Mouse (Mus musculus) thymus, postnatal 10 days (tissue): ENCODE data around the gene Gm20388.

Experiments
- DNase-seq, 2 experiments: peaks; one replicate each; pipeline ENCODE4 v3.0.0; 2021; ENCODE audit warnings: low spot score in 2 of 2

Gm20388 gene

DNA sequence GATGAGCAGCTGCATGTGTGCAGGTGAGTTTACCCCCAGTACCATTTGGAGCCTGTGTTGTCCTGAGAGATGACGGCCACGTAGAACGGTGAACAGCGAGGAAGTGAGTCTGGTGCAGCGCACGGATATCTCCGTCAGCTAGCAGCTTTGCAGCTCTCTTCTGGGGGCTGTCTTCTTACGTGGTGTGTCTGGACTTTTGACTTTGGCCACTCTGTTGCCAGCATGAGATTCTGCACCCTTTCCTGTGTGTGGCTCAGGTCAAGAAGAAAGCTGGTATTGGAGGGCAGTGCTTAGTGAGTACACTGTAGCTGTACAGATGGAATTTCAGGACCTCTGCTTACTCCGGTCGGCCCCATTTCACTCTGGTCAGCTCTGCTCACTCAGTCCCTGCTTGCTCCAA is 47.4 kb downstream of the Gm20388 start:
- DNase-seq = no peak

DNA sequence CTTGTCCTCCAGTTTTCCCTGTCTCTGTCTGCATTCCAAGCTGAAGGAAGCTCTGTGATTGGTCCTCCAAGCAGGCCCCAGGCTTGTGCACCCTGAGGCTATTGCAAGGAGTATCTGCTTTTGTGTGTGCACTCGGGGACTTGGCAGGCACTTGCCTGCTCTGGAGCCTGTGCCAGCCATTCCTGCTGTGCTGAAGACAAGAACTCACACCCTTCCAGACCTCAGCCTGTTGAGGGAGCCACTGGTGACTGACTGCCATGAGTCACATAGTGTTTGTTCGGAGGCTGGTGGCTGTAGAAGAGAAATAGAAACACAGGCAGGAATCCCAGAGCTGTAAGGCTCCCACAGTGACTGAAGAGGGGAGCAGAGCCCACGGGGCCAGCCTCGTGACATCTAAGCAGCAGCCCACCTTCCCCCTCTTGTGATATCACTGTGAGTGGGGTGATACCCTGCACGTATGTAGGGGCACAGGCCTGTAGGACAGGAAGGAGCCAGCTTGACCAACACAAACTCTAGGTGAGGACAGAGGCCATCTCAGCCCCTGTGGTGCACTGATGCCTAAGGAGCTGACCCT is 50.0 kb downstream of the Gm20388 start:
- DNase-seq = no peak

DNA sequence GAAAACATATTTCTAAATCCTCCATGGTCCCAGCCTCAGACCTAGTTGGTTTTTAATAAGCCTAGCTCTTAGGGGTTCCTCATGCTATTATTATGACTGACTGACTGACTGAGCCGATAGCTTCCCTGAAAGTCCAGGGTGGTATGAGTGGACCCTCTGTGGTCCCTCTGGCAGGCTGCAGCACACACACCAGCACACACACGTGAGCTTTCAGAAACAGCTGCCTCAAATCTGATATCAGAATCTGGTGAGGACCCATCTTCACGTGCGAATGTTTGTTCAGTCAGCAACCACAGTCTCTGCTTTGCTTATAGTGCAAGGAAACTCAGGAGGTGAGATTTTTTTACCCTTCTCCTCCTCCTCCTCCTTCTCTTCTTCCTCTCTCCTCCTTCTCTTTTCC is 54.2 kb downstream of the Gm20388 start:
- no peak for DNase-seq

GRCm38 (mm10) chr8:119967435-119967834 is 56.8 kb downstream of the Gm20388 start:
- no peak for DNase-seq

DNA sequence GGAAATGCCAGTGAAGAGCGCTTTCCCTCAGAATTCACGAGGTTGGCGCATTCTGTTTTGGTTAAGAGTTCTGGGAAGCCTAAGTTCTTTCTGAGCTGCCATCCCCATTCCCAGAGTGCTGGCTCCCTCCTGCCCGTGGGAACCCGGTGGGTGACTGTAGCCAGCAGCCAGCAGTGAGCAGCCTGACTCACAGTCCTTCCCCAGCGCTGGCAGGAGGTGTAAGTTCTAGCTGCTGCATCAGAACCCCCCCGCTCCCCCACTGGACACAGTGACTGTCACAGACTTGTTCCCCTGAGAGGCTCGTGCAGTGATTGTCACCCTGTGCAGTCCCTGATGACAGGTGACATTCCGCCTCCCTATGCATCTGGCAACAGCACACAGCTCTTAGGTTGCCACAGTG is 59.5 kb downstream of the Gm20388 start:
- no peak for DNase-seq

DNA sequence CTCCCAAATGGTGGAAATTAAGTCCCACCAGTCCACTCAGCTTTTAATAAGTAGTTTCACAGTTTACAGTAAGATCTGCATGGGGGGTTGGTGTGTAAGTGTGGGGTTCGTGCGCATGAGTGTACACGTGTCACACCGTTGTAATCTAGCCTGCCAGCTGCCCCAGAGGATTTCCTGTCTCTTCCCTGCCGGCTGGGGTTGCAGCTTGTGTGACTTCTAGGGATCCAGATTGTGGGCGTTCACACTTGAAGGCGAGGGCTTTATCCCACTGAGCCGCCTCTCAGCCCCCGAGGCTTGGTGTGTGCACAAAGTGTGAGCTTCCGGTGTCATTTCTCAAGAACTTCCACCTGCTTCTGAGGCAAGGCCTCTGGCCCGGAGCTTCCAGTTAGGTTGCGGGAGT is 61.9 kb downstream of the Gm20388 start:
- peak; percentile 9 to 17 for DNase-seq

DNA sequence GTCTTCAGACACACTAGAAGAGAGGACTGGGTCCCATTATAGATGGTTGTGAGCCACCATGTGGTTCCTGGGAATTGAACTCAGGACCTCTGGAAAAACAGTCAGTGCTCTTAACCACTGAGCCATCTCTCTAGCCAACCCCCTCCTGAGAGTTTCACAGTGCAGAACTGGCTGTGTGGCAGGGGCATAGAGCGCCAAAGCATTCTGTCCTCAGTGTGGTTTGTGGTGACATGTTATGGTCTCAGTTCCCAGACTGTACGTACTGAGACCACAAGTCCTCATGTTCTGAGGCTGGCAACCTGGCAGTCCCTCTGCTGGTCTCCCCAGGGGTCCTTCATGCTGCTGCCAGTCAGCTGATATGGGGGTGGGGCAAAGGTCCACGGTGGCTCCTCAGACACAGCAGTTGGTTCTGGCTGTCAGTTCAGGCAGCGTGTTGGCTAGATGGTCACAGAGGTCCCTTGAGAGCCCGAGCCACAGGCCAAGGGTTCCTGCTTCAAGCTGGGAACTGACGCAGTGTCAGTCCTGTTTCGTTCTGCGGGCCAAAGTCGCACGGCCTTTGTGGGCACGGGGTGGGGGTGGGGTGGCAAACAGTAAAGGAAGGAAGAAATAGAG is 68.2 kb downstream of the Gm20388 start:
- no peak for DNase-seq

DNA sequence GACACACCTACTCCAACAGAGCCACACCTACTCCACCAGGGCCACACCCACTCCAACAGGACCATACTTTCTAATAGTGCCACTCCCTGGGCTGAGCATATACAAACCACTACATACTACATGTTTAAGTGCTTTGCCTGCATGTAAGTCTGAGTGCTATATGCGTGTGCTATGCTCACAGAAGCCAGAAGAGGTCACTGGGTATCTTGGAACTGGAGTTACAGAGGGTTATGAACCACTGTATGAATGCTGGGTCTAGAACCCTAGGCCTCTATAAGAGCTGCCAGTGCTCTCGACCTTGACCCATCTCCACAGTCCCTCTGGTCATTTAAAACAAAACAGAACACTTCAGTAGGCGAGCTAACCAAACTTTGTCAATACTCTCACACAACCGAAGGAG is 70.6 kb downstream of the Gm20388 start:
- DNase-seq = no peak

- peak in 1 of 2 experiments; percentile 33 for DNase-seq
Observed at GRCm38 (mm10) chr8:119984085-119984484, 73.4 kb downstream of the Gm20388 start.

DNA sequence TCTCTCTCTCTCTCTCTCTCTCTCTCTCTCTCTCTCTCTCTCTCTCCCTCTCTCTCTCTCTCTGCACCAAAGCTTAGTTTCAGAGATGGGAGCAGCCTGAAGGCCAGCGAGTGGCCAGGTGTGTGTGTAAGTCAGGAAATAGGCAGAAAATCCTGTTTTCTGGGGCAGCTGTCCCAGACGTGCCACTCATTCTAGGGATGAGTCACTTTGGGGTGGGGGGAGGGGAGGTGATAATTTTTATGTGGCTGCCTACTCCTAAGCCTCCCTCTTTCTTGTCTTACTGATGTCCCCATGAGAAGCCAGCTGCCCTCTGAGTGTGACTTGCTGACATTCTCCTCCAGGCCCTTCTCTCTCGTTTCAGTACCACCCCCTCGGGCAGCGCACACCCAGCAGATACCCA is 75.5 kb downstream of the Gm20388 start:
- DNase-seq = no peak

DNA sequence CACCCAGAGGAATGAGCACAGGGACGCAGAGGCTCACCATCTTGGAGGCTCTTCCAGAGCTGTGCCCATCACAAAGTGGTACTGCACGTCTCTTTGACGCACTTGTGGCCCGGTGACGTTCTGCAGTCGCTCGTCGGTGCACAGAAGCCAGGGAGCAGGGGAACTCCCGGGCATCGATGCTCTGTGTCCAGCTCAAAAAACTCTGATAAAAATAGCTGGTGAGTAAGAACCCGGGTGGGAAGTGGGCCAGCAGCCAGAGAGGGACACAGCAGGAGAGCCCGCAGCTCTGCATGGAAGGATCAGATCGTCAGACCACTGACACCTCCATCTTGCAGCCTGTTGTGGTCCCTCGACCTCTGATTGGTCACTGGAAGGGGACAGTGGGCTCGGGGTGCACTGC is 77.4 kb downstream of the Gm20388 start:
- DNase-seq = no peak

- peak; percentile 83 to 87 for DNase-seq
Observed at GRCm38 (mm10) chr8:119992249-119992648, 81.6 kb downstream of the Gm20388 start, which contains the start of gene Crispld2. Crispld2 (plus strand) TSS chr8:119992438.

- no peak for DNase-seq
Observed at GRCm38 (mm10) chr8:119994114-119994513, 83.5 kb downstream of the Gm20388 start.

DNA sequence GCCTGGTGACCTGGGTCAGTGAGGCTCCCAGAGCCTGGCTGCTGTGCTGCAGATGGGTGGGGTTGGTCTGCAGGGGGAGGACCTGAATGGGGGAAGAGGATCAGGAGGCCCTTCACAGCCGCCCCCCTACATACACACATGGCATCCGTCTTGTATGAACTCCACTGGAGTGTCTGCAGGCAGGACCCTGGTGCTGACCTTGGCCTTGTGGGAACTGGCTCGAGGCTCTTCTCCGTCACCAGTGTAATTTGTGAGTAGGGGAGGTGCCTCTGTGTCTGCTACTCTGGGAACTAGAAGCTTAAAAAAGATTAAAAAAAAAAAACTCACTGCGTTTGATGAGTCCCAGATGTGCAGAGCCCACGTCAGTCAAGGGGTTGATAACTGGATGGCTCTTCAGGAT is 83.9 kb downstream of the Gm20388 start:
- DNase-seq = no peak

- no peak for DNase-seq
Observed at GRCm38 (mm10) chr8:119997266-119997665, 86.6 kb downstream of the Gm20388 start.

GRCm38 (mm10) chr8:120000461-120000860 is 89.8 kb downstream of the Gm20388 start:
- no peak for DNase-seq

- DNase-seq = no peak
Observed at GRCm38 (mm10) chr8:120001712-120002111, 91.1 kb downstream of the Gm20388 start.

- no peak for DNase-seq
Observed at GRCm38 (mm10) chr8:120002348-120002747, 91.7 kb downstream of the Gm20388 start.

DNA sequence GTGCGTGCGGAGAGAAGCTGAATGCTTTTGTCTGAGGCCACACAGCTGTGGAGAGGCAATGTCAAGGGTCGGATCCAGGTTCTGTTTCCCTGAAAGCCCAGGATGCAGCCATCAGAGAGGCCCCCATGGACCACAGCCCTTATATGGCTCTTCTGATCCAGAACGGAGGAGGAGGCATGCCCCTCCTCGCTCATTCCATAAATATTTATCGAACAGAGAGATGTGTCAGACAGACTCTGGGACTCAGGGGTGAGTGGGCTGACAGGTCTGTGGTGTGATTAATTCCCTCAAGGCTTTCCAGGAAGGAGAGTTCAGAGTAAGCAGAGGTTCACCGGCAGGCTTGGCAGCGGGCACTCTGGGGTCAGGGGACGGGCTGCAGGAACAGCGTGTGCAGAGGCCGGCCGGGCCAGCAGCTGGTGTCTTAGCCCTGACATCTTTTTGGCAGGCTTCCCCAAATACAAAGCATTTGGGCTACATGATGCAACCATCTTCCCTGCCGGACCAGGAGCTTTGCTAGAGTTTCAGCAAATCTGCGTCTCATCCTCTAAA is 93.6 kb downstream of the Gm20388 start:
- no peak for DNase-seq

- no peak for DNase-seq
Observed at GRCm38 (mm10) chr8:120004705-120005381, 94.2 kb downstream of the Gm20388 start.

DNA sequence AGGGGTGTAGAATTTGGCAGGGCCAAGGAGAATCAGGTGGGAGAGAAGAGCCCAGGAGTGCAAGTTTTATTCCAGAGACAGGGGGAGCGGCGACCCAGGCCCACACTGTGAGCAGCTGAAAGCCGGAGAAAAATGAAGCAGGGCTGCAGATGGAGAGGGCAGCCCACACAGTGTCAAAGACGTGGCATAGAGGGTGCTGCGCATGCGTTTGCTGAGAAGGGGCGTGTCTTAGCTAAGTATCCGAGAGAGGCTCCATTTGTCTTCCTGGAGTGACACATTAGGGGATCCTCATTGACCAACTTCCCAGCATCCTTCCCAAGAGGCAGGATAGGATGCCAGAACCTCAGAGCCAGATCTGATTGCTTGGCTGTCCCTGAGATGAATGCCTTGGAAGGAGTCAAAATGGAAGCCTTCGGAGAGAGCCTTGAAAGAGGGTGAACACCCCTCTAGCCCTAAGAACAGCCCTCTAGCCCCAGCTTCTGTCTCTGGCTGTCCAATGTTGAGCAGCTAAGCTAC is 96.1 kb downstream of the Gm20388 start:
- no peak for DNase-seq

DNA sequence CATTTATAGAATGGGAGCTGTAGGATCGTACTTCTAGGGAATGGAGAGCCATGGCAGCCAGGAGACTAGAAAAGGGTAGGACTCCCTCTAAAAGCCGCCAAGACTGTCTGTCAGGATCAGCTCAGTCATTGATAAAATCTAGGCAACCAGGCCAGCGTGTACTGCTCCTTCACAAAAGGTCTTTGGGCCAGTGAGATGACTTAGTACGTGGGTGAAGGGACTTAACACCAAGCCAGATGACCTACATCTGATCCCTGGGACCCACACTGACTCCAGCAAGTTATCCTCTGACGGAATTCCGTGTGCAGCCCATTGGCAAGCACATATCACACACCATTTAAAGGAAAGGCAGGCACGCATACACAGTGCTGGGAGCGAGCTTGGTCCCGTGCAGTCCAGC is 96.5 kb downstream of the Gm20388 start:
- no peak for DNase-seq

- DNase-seq = no peak
Observed at GRCm38 (mm10) chr8:120009284-120009683, 98.6 kb downstream of the Gm20388 start.
